Mouse (Mus musculus): ENCODE data around the gene Med20. TPM values are rescaled to one million over a fixed set of nuclear protein-coding genes. Genes with fewer than 3 reads are reported as not detected.

The Med20 gene
- polyA plus RNA-seq, 1 experiment from 2014 or later = 30.0 TPM

DNA sequence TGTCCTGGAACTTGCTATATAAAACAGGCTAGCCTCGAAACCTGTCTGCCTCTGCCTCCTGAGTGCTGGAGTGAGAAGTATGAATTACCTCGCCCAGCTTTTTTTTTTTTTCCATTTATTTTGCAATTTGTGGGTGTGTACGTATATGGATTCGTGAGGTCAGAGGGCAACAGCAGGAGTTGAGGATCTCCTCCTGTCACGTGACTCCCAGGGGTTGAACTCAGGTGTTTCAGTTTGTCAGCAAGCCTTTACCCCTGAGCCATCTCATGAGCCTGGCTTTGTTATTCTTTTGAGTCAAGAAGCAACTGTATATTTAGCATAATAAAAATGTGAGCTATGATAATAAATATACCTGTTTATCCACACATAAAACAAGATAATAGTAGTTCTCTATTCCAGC lies 44.3 kb downstream of the Med20 start:
- no peak overlapping the region for H3K9ac ChIP-seq

DNA sequence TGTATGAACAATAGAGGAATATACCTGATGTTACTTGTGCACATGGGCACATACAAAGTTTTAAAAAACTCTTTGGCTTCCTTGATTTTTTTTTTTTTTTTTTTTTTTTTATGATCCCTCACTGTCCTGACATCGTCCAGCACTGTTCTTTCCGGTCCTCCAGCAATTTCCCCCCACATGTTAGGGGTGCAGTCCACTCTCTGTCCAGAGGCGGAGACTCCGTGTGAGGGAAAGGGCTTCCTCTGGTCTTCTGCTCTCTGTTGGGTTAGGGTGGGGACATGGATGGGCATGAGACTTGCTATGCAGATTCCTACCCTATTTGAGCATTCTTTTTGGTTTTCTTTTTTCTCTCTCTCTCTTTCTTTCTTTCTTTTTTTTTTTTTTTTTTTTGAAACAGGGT lies 46.5 kb downstream of the Med20 start:
- Histone ChIP-seq H3K4me2 (no peak overlapping the region), H3K4me3 (no peak overlapping the region), H3K27me3 (replicated peaks) (no peaks in the 10 kb centered on the region), H3K9ac (no peak overlapping the region), H3K27ac (ENCODE audit: poor library complexity, severe bottlenecking) (no peak overlapping the region), H3K4me1 (replicated peaks) (no peaks in the 10 kb centered on the region), H3K36me3 (0 out of 2 replicates have a peak, but pooled peaks cover 7% of the 10 kb centered on the region), H3K9me3 (replicated peaks) (no peaks in the 10 kb centered on the region)
- no peak for ATAC-seq (ENCODE audit: insufficient number of reproducible peaks, low FRiP score)
- WGBS = 81% methylated on average over 4 of the region's 4 CpGs

More for the DNA sequence above, 44.3 kb downstream of the Med20 start:
- H3K4me2 ChIP-seq = no peak overlapping the region
- no peaks in the 10 kb centered on the region for H3K27me3 ChIP-seq (replicated peaks)
- H3K27ac ChIP-seq (ENCODE audit: poor library complexity, severe bottlenecking) = no peak overlapping the region
- WGBS = 84% methylated on average over 5 of the region's 5 CpGs
- H3K36me3 ChIP-seq = peaks cover 10% of the 10 kb centered on the region; the same call in 1 of the 2 replicates
- no peaks in the 10 kb centered on the region for H3K9me3 ChIP-seq (replicated peaks)
- no peak overlapping the region for H3K4me3 ChIP-seq
- no peak for ATAC-seq (ENCODE audit: insufficient number of reproducible peaks, low FRiP score)
- H3K4me1 ChIP-seq (replicated peaks) = no peaks in the 10 kb centered on the region

DNA sequence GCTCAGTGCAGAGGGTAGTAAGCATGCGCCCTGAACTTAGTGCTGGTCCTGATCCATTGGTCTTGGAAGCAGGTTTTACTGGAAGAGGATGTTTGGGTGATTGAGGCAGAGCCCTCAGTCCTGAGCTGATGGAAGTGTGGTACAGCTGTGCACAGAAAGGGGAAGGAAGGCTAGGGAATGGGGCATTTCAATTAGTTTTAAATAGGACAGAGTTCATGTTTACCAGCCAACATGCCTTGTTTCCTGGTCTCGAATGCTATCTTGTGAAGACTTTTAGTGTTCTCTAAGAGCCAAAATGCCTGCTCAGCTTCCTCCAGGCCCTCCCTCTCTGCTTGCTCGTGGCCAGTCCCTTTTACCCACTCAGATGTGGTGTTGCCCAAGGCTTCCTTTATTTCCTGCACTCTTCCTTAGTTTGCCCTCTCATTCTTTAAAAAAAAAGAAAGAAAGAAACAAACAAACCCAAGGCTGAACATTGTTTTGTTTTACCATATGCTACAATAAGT lies 47.4 kb downstream of the Med20 start:
- 0 out of 2 replicates have a peak, but pooled peaks cover 1% of the 10 kb centered on the region for H3K36me3 ChIP-seq
- WGBS = 77% methylated on average over 3 of the region's 3 CpGs

DNA sequence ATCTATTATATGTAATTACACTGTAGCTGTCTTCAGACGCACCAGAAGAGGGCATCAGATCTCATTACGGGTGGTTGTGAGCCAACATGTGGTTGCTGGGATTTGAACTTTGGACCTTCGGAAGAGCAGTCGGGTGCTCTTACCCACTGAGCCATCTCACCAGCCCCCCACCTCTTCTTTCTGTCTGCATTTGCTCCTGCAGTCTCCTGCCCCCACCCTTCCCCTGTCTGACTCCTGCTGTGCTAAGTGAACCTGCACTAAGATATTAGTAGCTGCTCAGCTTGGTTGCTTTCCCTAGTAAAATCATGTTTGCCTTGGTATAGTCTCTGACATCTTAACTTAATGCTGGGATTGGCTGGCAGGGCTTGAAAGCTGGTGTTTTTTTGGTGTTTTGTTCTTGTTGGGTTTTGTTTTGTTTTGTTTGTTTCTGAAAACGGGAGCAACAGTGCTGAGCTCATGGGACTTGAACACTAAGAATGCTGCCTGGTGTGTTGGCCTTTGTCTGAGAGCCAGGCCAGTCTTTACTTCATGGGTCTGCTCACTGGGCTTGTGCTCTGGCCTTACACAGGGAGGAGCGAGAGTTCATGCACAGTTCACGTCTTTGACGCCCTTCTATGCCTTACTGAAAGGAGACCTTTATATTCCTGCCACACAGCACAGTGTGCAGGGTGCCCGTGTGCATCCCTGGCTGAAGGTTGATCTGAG lies 51.8 kb downstream of the Med20 start:
- H3K9me3 ChIP-seq (replicated peaks) = no peaks in the 10 kb centered on the region
- H3K27me3 ChIP-seq (replicated peaks) = no peaks in the 10 kb centered on the region
- WGBS = 67% methylated on average over 9 of the region's 9 CpGs
- H3K4me3 ChIP-seq = no peak overlapping the region
- no peaks in the 10 kb centered on the region for H3K36me3 ChIP-seq
- no peak overlapping the region for H3K27ac ChIP-seq (ENCODE audit: poor library complexity, severe bottlenecking)
- no peak overlapping the region for H3K9ac ChIP-seq
- ATAC-seq (ENCODE audit: insufficient number of reproducible peaks, low FRiP score) = no peak
- H3K4me1 ChIP-seq (replicated peaks) = peaks cover 14% of the 10 kb centered on the region
- H3K4me2 ChIP-seq = no peak overlapping the region

More for the DNA sequence above, 47.4 kb downstream of the Med20 start:
- H3K4me1 ChIP-seq (replicated peaks) = peaks cover 6% of the 10 kb centered on the region
- H3K4me2 ChIP-seq = no peak overlapping the region
- ATAC-seq (ENCODE audit: insufficient number of reproducible peaks, low FRiP score) = no peak
- no peak overlapping the region for H3K27ac ChIP-seq (ENCODE audit: poor library complexity, severe bottlenecking)
- no peak overlapping the region for H3K9ac ChIP-seq
- H3K27me3 ChIP-seq (replicated peaks) = no peaks in the 10 kb centered on the region
- no peak overlapping the region for H3K4me3 ChIP-seq
- no peaks in the 10 kb centered on the region for H3K9me3 ChIP-seq (replicated peaks)

DNA sequence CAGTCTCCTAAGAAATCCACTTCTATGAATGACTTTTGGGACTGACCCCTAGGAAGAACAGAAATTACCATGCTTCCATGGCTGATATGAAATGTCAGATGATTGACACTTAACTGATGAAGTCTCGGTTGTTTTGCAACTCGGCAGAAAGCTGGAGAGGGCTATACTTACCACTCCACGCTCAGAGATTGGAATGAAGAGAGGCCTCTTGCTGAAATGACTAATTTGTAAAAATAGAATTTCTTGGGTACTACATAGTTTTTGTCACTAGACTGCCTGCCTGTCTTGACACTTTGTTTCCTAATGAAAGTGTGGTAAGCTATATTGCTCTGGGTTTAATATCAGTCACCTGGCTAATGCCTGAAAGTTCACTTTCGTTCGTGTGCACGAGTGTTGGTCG lies 53.1 kb downstream of the Med20 start:
- 72% methylated on average over 7 of the region's 7 CpGs for WGBS
- peaks cover 14% of the 10 kb centered on the region for H3K4me1 ChIP-seq (replicated peaks)
- H3K4me2 ChIP-seq = no peak overlapping the region
- no peaks in the 10 kb centered on the region for H3K27me3 ChIP-seq (replicated peaks)
- no peak overlapping the region for H3K9ac ChIP-seq
- H3K4me3 ChIP-seq = no peak overlapping the region
- H3K27ac ChIP-seq (ENCODE audit: poor library complexity, severe bottlenecking) = no peak overlapping the region
- ATAC-seq (ENCODE audit: insufficient number of reproducible peaks, low FRiP score) = no peak
- H3K9me3 ChIP-seq (replicated peaks) = no peaks in the 10 kb centered on the region
- no peaks in the 10 kb centered on the region for H3K36me3 ChIP-seq

DNA sequence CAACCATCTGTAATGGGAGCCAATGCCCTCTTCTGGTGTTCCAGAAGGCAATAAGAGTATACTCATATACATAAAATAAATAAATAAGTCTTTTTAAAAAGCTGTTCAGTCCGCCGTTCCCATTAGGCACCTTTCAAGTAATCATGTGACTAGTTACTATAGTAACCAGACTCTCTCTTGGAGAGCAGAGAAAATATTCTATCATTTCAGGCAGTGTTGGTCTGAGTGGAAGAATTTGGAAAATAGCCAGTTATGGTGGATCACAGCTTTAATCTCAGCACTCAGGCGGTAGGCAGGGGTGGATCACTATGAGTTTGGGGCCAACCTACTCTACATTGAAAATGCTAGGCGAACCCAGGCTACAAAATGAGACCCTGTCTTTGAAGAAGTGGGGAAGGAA lies 57.8 kb downstream of the Med20 start:
- Histone ChIP-seq H3K4me2 (no peak overlapping the region), H3K27ac (ENCODE audit: poor library complexity, severe bottlenecking) (no peak overlapping the region), H3K36me3 (no peaks in the 10 kb centered on the region), H3K27me3 (replicated peaks) (peaks cover 19% of the 10 kb centered on the region), H3K4me1 (replicated peaks) (peaks cover 17% of the 10 kb centered on the region), H3K9me3 (replicated peaks) (no peaks in the 10 kb centered on the region), H3K9ac (no peak overlapping the region), H3K4me3 (no peak overlapping the region)
- WGBS = 77% methylated on average over 4 of the region's 4 CpGs
- no peak for ATAC-seq (ENCODE audit: insufficient number of reproducible peaks, low FRiP score)

DNA sequence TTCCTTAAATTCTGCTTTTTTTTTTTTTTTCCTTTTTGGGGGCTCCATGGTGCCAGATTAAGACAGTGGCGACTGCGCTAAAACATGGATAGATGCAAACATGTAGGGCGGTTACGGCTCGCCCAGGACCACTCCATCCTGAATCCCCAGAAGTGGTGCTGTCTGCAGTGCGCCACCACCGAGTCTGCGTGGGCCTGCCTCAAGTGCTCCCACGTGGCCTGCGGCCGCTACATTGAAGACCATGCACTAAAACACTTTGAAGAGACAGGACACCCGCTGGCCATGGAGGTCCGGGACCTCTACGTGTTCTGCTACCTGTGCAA lies 60.6 kb downstream of the Med20 start:
- peak overlapping the region; percentile 55 for H3K4me3 ChIP-seq
- peak overlapping the region; percentile 96 for H3K4me2 ChIP-seq
- peak; percentile 10; the same call in 1 of the 2 replicates for ATAC-seq (ENCODE audit: insufficient number of reproducible peaks, low FRiP score)
- H3K9me3 ChIP-seq (replicated peaks) = no peaks in the 10 kb centered on the region
- peak overlapping the region; percentile 79 for H3K9ac ChIP-seq
- peaks cover 19% of the 10 kb centered on the region for H3K27me3 ChIP-seq (replicated peaks)
- peaks cover 13% of the 10 kb centered on the region; the same call in 1 of the 2 replicates for H3K36me3 ChIP-seq
- no peak overlapping the region for H3K27ac ChIP-seq (ENCODE audit: poor library complexity, severe bottlenecking)
- H3K4me1 ChIP-seq (replicated peaks) = peaks cover 13% of the 10 kb centered on the region
- WGBS = 15% methylated on average over 14 of the region's 14 CpGs

DNA sequence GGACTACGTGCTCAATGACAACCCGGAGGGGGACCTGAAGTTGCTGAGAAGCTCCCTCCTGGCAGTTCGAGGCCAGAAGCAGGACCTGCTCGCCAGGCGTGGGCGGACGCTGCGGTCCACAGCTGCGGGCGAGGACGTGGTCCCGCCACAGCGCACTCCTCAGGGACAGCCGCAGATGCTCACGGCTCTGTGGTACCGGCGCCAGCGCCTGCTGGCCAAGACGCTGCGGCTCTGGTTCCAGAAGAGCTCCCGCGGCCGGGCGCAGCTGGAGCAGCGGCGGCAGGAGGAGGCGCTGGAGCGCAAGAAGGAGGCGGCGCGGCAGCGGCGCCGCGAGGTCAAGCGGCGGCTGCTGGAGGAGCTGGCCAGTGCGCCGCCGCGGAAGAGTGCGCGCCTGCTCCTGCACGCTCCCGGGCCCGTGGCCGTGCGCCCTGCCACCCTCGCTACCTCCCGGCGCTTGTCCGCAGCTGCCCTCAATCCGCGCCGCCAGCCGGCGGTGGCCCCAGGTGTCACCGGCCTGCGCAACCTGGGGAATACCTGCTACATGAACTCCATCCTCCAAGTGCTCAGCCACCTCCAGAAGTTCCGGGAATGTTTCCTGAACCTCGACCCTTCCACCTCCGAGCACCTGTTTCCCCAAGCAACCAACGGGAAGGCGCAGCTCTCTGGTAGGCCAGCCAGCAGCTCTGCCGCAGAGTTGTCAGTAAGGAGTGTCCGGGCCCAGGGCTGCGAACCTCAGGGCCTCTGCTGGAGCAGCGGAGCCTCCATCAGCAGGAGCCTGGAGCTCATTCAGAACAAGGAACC lies 61.1 kb downstream of the Med20 start:
- Histone ChIP-seq H3K9ac (peak overlapping the region; percentile 79), H3K27me3 (replicated peaks) (peaks cover 19% of the 10 kb centered on the region), H3K27ac (ENCODE audit: poor library complexity, severe bottlenecking) (no peak overlapping the region), H3K4me1 (replicated peaks) (peaks cover 13% of the 10 kb centered on the region), H3K36me3 (peaks cover 16% of the 10 kb centered on the region; the same call in 1 of the 2 replicates), H3K4me2 (peak overlapping the region; percentile 96), H3K9me3 (replicated peaks) (no peaks in the 10 kb centered on the region), H3K4me3 (peak overlapping the region; percentile 55)
- WGBS = 6% methylated on average over 60 of the region's 68 CpGs
- peak; percentile 71 for ATAC-seq (ENCODE audit: insufficient number of reproducible peaks, low FRiP score)

Other genes with a start within 250 kb of the Med20 start
- 64.6 and 68.1 TPM in 2 replicates for gene Mrps10, start 242.7 kb upstream of the Med20 start, polyA plus RNA-seq (2016; fragmentation: Nextera tagmentation; extraction: Ambion mirVana)
- gene Guca1b, start 226.2 kb upstream of the Med20 start, polyA plus RNA-seq (2016; fragmentation: Nextera tagmentation; extraction: Ambion mirVana) = 1.8 and 2.0 TPM in 2 replicates
- gene Guca1a, start 211.0 kb upstream of the Med20 start, polyA plus RNA-seq (2016; fragmentation: Nextera tagmentation; extraction: Ambion mirVana) = 3.2 and 3.8 TPM in 2 replicates
- gene AI661453, start 175.0 kb upstream of the Med20 start, polyA plus RNA-seq (2016; fragmentation: Nextera tagmentation; extraction: Ambion mirVana) = 0.85 and 1.1 TPM in 2 replicates
- gene 1700001C19Rik, start 174.2 kb upstream of the Med20 start, polyA plus RNA-seq (2016; fragmentation: Nextera tagmentation; extraction: Ambion mirVana) = 1.0 and 1.2 TPM in 2 replicates
- 21.1 and 22.1 TPM in 2 replicates for gene Taf8, start 109.3 kb upstream of the Med20 start, polyA plus RNA-seq (2016; fragmentation: Nextera tagmentation; extraction: Ambion mirVana)
- 533 and 538 TPM in 2 replicates for gene Ccnd3, start 106.5 kb upstream of the Med20 start, polyA plus RNA-seq (2016; fragmentation: Nextera tagmentation; extraction: Ambion mirVana)
- gene Bysl, start 90 bp upstream of the Med20 start, polyA plus RNA-seq (2016; fragmentation: Nextera tagmentation; extraction: Ambion mirVana) = 24.7 and 27.8 TPM in 2 replicates
- 1.3 and 2.7 TPM in 2 replicates for gene Gm20517, start within 50 bp of the Med20 start, polyA plus RNA-seq (2016; fragmentation: Nextera tagmentation; extraction: Ambion mirVana)
- gene Usp49, start 19.1 kb downstream of the Med20 start, polyA plus RNA-seq (2016; fragmentation: Nextera tagmentation; extraction: Ambion mirVana) = 3.5 and 4.8 TPM in 2 replicates
- 352 and 355 TPM in 2 replicates for gene Tomm6, start 76.8 kb downstream of the Med20 start, polyA plus RNA-seq (2016; fragmentation: Nextera tagmentation; extraction: Ambion mirVana)
- gene Frs3, start 77.4 kb downstream of the Med20 start, polyA plus RNA-seq (2016; fragmentation: Nextera tagmentation; extraction: Ambion mirVana) = 4.6 and 5.1 TPM in 2 replicates
- gene Gm21981, start 82.9 kb downstream of the Med20 start, polyA plus RNA-seq (2016; fragmentation: Nextera tagmentation; extraction: Ambion mirVana) = 0.15 and 0.19 TPM in 2 replicates
- gene Prickle4, start 83.2 kb downstream of the Med20 start, polyA plus RNA-seq (2016; fragmentation: Nextera tagmentation; extraction: Ambion mirVana) = 0.56 TPM in 1 of 2 replicates, not detected in the other
- not detected in 2 replicates for gene Pgc, start 115.3 kb downstream of the Med20 start, polyA plus RNA-seq (2016; fragmentation: Nextera tagmentation; extraction: Ambion mirVana)
- 22.7 and 24.5 TPM in 2 replicates for gene Tfeb, start 125.4 kb downstream of the Med20 start, polyA plus RNA-seq (2016; fragmentation: Nextera tagmentation; extraction: Ambion mirVana)
- gene Mdfi, start 223.1 kb downstream of the Med20 start, polyA plus RNA-seq (2016; fragmentation: Nextera tagmentation; extraction: Ambion mirVana) = 11.1 and 11.2 TPM in 2 replicates

Measured in heart, embryonic 12.5 days (tissue).